Mouse (Mus musculus) cerebellum, adult 2 months (tissue): Measurements from ENCODE around the gene Cbfa2t3. TPM values are rescaled to one million over a fixed set of nuclear protein-coding genes. Genes with fewer than 3 reads are reported as not detected.
A peak's percentile ranks its signal among the peaks of the same experiment; 100 is the strongest.

Experiments used
- DNase-seq, 2 experiments: peaks; one replicate each; pipeline ENCODE4 v3.0.0; 2021
- H3K27ac ChIP-seq: fragments of 200-500 bp; 2 replicates; pipeline ENCODE4 v1.5.1; 2012; ENCODE audit warnings: low read length, control low read depth, inconsistent platforms; ENCODE audit not compliant: insufficient read depth
- H3K27me3 ChIP-seq: fragments of 200-500 bp; 2 replicates; pipeline ENCODE4 v1.6.1; 2012; ENCODE audit warnings: inconsistent platforms, mild to moderate bottlenecking, low read length, moderate library complexity; ENCODE audit not compliant: control insufficient read depth, insufficient read depth
- H3K4me1 ChIP-seq: fragments of 200-500 bp; 2 replicates; pipeline ENCODE4 v1.6.1; 2011; ENCODE audit warnings: low read length; ENCODE audit not compliant: control insufficient read depth, insufficient read depth
- H3K4me3 ChIP-seq: fragments of 200-500 bp; replicated peaks from 2 replicates; pipeline ENCODE3; 2011; ENCODE audit warnings: mild to moderate bottlenecking, low read depth, low read length, control low read depth; ENCODE audit not compliant: insufficient read depth
- CTCF ChIP-seq: fragments of 200-500 bp; IDR thresholded peaks from 2 replicates; pipeline ENCODE4 v1.5.1; 2011; ENCODE audit warnings: low read depth, mild to moderate bottlenecking, control low read depth, low read length, moderate library complexity, borderline replicate concordance; ENCODE audit not compliant: insufficient read depth
- POLR2A ChIP-seq: fragments of 200-500 bp; IDR thresholded peaks from 2 replicates; pipeline ENCODE4 v1.6.1; 2011; ENCODE audit warnings: low read length, control low read depth, borderline replicate concordance; ENCODE audit not compliant: insufficient read depth
- WGBS: fragments of 180-500 bp; shearing (Covaris S2); methylation state at CpG from one replicate; pipeline ENCODE4 v1.1.7; 2018; 5-methylcytosine and 5-hydroxymethylcytosine counted together
- polyA plus RNA-seq: library from polyadenylated mRNA; depleted of rRNA; stranded (reverse); fragments of >200 nt; gene quantifications from 2 replicates; pipeline ENCODE4 v1.2.3, GENCODE M21; 2012

The Cbfa2t3 gene
- polyA plus RNA-seq, 1 experiment, result 17.7 TPM

DNA sequence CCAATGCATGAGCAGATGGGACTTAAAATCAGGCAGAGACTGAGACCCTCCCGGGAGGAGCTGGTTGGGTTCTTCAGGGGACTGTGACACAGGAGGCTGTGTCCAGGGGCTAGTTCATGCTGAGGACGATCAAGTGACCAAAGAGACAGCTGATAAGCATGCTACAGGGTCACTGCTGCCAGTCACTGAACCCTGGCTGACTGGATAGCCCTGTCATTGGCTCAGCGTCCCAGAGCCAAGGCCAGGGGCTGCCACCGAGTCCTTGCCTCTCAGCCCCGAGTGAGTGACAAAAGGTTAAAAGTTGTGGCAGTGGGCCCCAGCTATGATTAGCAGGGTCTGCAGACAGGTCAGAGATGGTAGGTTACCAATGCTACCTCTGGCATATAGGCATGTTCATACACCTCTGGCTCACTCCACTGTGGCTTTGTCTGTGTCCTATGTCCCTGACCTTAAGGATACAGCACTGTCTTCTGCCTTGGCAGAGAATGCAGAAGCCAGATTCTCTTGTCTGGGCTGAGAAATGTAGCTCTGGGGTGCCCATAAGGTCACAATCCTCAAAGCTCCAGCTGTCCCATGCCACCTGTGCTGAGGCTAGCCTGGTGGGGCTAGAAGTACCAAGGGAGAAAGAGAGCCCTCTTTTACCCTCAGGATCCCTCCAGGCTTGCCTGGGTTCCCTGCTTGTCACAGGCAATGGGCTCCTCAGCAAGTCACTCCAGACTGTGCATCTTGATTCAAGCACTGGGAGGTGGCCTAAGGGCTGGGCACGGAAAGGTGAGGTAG lies 54.5 kb downstream of the Cbfa2t3 start:
- H3K27me3 ChIP-seq, result no peaks in the 10 kb centered on the region
- 53% methylated on average over 6 of the region's 6 CpGs for WGBS
- DNase-seq, result no peak
- no peak overlapping the region for H3K27ac ChIP-seq
- TF ChIP-seq POLR2A (no peak), CTCF (no peak)
- H3K4me3 ChIP-seq, result no peak overlapping the region
- peaks cover 47% of the 10 kb centered on the region for H3K4me1 ChIP-seq

DNA sequence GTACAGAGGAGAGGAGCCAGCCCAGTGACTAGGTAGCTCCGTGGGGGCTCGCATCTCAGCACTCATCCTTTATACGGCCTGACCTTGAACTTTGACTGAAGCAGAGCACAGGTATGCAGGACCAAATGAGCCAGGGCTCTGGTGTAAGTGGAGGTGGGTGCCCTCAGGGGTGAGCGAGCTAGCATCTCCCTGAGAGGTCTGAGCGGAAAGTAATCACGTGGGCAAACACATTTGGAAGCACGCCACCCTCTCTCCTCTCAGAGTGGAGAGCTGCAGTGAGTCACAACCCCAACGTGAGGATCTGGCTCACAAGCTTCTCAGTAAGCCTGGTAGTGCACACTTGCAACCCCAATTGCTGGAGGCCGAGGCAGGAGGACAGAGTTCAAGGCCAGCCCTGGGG lies 56.8 kb downstream of the Cbfa2t3 start:
- H3K27ac ChIP-seq, result no peak overlapping the region
- WGBS, result 22% methylated on average over 9 of the region's 9 CpGs

DNA sequence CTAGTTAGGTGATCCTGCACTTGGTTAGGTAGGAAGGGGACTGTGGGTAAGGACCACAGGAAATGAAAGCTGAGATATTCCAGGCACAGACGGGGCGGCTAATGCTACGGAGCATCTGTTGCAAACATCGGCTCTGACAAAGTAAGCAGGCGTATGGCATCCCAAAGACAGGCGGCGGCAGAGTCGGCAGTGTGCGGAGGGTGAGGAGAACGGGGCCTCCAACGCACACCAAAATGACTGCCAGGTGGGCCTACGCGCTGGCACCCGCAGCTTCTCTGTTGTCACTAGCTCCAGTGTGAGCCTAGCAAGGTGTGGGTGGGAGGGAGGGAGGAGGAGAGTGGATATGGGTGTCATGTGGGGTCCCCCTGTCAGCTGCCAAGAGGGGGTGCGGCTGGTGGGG lies 57.5 kb downstream of the Cbfa2t3 start:
- H3K27ac ChIP-seq, result no peak overlapping the region
- 55% methylated on average over 15 of the region's 15 CpGs for WGBS
- no peak overlapping the region for H3K4me3 ChIP-seq
- DNase-seq, result no peak
- TF ChIP-seq CTCF (no peak), POLR2A (no peak)
- H3K27me3 ChIP-seq, result no peaks in the 10 kb centered on the region
- H3K4me1 ChIP-seq, result peaks cover 62% of the 10 kb centered on the region

More for the DNA sequence above, 56.8 kb downstream of the Cbfa2t3 start:
- peaks cover 56% of the 10 kb centered on the region for H3K4me1 ChIP-seq
- H3K4me3 ChIP-seq, result no peak overlapping the region
- H3K27me3 ChIP-seq, result no peaks in the 10 kb centered on the region
- DNase-seq, result peak; percentile 64 to 75
- TF ChIP-seq POLR2A, result no peak
- no peak for TF ChIP-seq CTCF

- Histone ChIP-seq H3K4me3 (no peak overlapping the region), H3K4me1 (peaks cover 60% of the 10 kb centered on the region), H3K27ac (0 out of 2 replicates have a peak overlapping the region, but pooled peaks have one; percentile 17), H3K27me3 (no peaks in the 10 kb centered on the region)
- DNase-seq, result no peak
- TF ChIP-seq CTCF (no peak), POLR2A (no peak)
- WGBS, result 94% methylated on average over 4 of the region's 4 CpGs
These were observed 58.1 kb downstream of the Cbfa2t3 start for GRCm38 (mm10) chr8:122640825-122641224.

DNA sequence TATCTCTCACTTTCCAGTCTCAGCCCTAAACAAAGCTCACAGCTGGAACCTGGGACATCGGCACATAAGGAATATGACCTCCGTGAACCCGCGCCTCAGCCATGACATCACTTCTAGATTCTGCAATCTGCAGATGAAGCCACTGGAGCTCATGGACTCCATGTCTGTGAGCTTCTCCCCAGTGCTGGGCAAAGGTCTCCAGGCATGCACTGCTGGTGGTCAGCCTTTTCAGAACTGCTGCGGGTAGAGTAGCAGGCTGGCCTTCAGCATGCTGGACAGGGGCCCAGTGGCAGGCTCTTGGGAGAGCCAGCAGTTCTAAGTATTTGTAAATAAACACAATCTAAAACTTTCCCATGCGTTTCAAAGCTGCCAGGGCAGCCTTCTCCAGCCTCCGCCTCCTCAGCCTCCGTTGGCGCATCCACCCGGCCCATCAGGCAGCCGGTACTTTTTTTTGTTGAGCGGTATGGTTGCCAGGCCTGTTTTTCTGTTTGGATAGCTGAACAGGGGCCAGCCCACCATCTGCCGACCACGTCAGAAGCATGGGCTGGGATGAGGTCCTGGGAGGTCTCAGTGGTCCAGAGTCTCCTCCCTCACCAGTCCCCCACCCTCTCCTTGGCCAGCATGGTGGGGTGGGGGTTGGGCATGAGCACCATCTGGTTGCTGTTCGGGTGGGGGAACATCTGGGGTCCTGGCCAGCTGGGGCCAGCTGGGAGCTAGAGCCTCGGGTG lies 59.2 kb downstream of the Cbfa2t3 start:
- Histone ChIP-seq H3K4me3 (no peak overlapping the region), H3K27ac (peak overlapping the region; percentile 17), H3K4me1 (peaks cover 55% of the 10 kb centered on the region), H3K27me3 (no peaks in the 10 kb centered on the region)
- WGBS, result 12% methylated on average over 16 of the region's 16 CpGs
- DNase-seq, result peak; percentile 71 to 80
- no peak for TF ChIP-seq POLR2A
- no peak for TF ChIP-seq CTCF

DNA sequence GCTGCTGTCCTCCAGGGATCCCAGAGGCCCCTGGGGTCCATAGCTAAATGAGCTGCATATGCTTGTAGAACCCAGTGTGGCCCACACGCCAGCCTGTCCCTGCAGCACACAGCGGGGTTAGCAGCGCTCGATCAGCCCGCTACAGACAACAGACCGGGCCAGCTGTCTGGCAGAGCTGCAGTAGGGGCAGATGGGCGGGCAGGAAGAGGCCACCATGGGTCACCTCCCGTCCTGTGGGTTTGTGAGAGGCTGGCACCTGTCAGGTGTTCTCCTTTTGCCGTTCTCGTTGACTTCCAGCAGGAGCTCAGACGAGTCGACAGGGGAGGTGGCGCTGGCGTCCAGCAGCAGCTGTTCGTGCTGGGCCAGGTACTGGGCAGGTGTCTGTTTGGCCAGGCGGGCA lies 60.3 kb downstream of the Cbfa2t3 start:
- WGBS, result 14% methylated on average over 16 of the region's 16 CpGs
- peak; percentile 66 to 68 for DNase-seq
- Histone ChIP-seq H3K4me3 (no peak overlapping the region), H3K27me3 (no peaks in the 10 kb centered on the region), H3K4me1 (peaks cover 53% of the 10 kb centered on the region), H3K27ac (0 out of 2 replicates have a peak overlapping the region, but pooled peaks have one; percentile 2)
- no peak for TF ChIP-seq CTCF
- no peak for TF ChIP-seq POLR2A

- Histone ChIP-seq H3K4me3 (no peak overlapping the region), H3K27me3 (no peaks in the 10 kb centered on the region), H3K4me1 (peaks cover 50% of the 10 kb centered on the region), H3K27ac (no peak overlapping the region)
- WGBS, result 66% methylated on average over 9 of the region's 9 CpGs
- no peak for DNase-seq
- TF ChIP-seq CTCF (no peak), POLR2A (no peak)
These were observed 61.7 kb downstream of the Cbfa2t3 start for GRCm38 (mm10) chr8:122637230-122637629.

- H3K4me3 ChIP-seq, result no peak overlapping the region
- H3K4me1 ChIP-seq, result peaks cover 49% of the 10 kb centered on the region
- H3K27me3 ChIP-seq, result no peaks in the 10 kb centered on the region
- no peak overlapping the region for H3K27ac ChIP-seq
- TF ChIP-seq CTCF, result no peak
- TF ChIP-seq POLR2A, result no peak
- DNase-seq, result peak in 1 of 2 experiments; percentile 38
- WGBS, result 17% methylated on average over 9 of the region's 9 CpGs
These were observed 62.1 kb downstream of the Cbfa2t3 start for GRCm38 (mm10) chr8:122636803-122637175.
